Mouse (Mus musculus): ENCODE measurements around the gene Arhgap22. TPM values are rescaled to one million over a fixed set of nuclear protein-coding genes. Genes with fewer than 3 reads are reported as not detected.

The Arhgap22 gene
- polyA plus RNA-seq (2012; rRNA removed), result 0.66 and 0.87 TPM in 2 replicates

DNA sequence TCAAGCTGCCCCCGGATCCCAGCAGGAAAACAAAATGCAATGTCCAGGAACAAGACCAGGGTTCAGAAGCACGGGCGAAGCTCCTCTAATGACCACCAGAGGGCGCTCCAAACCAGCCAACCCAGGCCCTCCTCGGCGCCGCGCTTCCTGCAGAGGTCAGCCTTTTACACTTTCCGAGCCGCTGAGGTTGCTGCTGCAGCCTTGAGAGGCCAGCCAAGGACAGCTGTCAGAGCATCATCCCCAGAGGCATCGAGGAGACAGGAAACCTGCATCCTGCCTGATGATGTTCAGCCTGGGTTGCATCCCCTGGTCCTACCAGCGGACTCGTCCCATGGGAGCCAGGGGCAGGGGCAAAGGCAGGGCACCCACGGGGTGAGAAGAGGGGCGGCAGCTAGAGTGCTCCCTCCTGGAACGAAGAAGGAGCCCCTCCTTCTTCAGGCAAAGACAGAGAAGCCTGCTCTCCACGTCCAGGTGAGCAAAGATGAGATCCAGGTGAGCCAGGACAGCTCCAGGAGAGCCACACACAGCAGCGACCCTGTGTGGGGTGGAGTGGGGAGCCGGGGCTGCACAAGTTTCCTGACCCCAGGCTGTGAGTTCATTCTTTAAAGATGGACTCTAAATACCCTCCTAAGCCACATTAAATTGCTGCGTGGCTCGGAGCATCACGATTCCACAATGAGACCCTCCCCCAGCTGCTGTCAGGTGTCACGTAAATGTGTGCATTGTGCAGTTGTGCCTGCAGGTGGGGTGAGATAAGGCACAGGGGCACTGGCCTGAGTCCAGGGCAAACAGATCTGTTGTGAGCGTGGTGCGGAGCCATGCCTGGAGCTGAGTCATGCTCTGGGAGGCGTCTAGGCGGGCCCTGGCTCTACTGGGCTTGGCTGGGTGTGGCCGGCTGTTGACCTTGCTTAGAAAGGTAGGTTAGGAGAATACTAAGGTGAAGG is at the start of gene Arhgap22:
Gene Arhgap22, plus strand, starts transcription at position 204 of the 944 bp plus-strand sequence.

GRCm38 (mm10) chr14:33185068-33185800 is 28.6 kb upstream of the Arhgap22 start, which contains the start of gene Wdfy4:
TSS of gene Wdfy4 (minus strand) at chr14:33185508.

Other genes with a start within 250 kb of the Arhgap22 start
- gene Lrrc18, start 222.6 kb upstream of the Arhgap22 start, polyA plus RNA-seq (2012; rRNA removed), result 0.02 and 0.09 TPM in 2 replicates
- 2.3 and 2.7 TPM in 2 replicates for gene Wdfy4, start 28.5 kb upstream of the Arhgap22 start, polyA plus RNA-seq (2012; rRNA removed)
- gene Mapk8, start 233.1 kb downstream of the Arhgap22 start, polyA plus RNA-seq (2012; rRNA removed), result 7.6 and 8.6 TPM in 2 replicates

All from liver, embryonic 18 days (tissue).